Mouse (Mus musculus): ENCODE data around the gene Col6a1.

The Col6a1 gene

GRCm38 (mm10) chr10:76681882-76682281, 44.1 kb downstream of the Col6a1 start:
- in situ Hi-C loops (cut with MboI, MseI): loop anchor here (10.0 kb wide), 1 partner anchor 807 kb away; no protein-coding TSS in a partner anchor

GRCm38 (mm10) chr10:76680758-76681650, 45.0 kb downstream of the Col6a1 start:
- in situ Hi-C loops (cut with MboI, MseI): loop anchor here (10.0 kb wide), 1 partner anchor 806 kb away; no protein-coding TSS in a partner anchor

- in situ Hi-C loops (cut with MboI, MseI): no loop called here
These were observed 47.8 kb downstream of the Col6a1 start for GRCm38 (mm10) chr10:76678122-76678521.

GRCm38 (mm10) chr10:76675268-76675667, 50.7 kb downstream of the Col6a1 start:
- in situ Hi-C loops (cut with MboI, MseI): no loop called here

DNA sequence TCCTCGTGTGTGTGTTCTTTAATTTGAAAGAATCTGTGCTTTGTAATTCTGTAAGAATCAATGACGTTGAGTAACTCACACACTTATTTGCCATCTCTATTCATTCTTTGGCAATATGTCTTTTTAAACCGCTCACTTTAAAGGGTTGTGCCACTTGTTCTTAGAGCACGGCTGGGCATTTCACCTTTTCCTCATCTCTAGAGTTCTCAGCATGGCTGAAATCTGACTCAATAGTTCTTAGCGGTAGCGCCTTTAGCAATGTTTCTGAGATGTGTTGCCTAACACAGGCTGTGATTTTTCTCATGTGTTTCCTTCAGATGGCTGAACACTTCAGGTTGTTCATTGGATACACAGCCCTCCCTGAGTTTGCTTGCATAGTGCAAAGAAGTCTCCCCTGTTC, 51.4 kb downstream of the Col6a1 start:
- in situ Hi-C loops (cut with MboI, MseI): no loop called here

- in situ Hi-C loops (cut with MboI, MseI): no loop called here
These were observed 54.0 kb downstream of the Col6a1 start for GRCm38 (mm10) chr10:76671939-76672338.

DNA sequence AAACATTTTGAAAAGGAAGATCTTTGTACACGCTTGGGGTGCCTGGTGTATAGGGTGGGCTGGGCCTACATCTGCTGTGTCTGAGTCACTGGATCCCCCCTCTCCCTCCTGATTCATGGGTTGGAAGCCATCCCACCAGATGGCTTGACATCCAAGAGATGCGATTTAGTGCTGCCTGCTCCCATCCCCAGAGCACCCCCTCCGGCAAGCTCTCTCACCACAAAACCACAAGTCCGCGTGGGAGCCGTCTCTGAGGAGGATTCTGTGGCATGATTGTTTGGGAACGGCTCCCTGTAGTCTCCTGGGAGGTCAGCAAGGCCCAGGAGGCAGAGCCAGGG, 57.1 kb downstream of the Col6a1 start:
- in situ Hi-C loops (cut with MboI, MseI): no loop called here

DNA sequence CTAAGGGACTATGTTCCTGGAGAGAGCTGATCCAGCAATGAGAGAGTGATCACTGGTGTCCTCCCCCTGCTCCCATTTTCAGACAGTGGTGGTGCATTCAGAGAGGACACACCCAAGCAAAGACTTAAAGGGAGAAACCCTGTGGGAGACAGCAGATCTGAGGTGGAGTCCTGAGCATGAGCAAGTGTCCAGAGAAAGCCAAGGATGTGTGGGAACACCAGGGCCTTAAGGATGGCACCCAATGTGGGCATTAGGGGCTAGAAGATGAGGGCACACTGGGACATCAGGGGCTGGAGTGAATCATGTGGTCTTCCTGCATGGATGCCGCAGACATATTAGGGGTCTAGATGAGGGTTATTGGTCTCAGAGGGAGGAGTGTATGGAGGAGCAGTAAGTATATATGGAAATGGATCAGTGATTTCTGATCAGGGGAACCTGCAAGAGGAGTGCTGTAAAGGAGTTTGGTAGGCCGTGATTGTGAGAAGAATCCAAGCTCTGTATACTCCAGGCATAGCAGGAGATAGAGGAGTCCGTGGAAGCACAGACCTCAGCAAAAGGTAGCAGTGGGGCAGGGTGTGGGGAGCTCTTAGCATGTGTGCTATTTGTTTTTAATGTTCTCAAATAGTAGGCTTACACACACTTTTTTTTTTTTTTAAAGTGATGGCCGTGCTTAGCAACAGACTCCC, 57.6 kb downstream of the Col6a1 start:
- in situ Hi-C loops (cut with MboI, MseI): no loop called here

DNA sequence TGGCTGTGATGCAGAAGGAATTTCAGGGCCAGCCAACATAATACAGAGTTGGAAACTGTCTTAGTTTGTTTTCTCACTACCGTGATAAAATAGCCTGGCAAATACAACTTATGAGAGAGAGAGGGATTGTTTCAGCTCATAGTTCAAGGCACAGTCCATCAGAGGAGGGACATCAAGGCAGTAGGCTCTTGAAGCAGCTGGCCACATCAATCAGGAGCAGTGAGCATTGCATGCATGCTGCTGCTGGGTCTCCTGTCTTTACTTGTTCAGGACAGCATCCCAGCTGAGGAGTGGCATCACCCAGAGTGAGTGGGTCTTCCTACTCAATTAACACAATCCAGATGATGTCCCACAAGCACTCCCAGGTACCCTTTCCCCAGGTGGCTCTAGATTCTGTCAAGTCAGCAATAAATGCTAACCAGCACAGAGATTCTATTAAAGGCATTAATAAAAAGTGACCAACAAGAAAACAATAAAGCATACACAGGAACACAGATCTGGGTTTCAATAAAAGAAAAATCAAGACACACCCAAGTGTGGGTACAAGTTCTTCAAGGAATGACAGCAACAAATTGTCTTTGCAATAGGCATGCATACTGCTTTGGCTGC, 58.7 kb downstream of the Col6a1 start:
- in situ Hi-C loops (cut with MboI, MseI): no loop called here

GRCm38 (mm10) chr10:76665551-76665950, 60.4 kb downstream of the Col6a1 start:
- in situ Hi-C loops (cut with MboI, MseI): no loop called here

- in situ Hi-C loops (cut with MboI, MseI): no loop called here
These were observed 61.5 kb downstream of the Col6a1 start for GRCm38 (mm10) chr10:76664156-76665115.

All from T-helper 2 cell (primary cell).